Mouse (Mus musculus) liver, postnatal 0 days (tissue): ENCODE data around the gene Ubald1. TPM values are rescaled to one million over a fixed set of nuclear protein-coding genes. Genes with fewer than 3 reads are reported as not detected.
A peak's percentile ranks its signal among the peaks of the same experiment; 100 is the strongest.

ENCODE experiments used
- ATAC-seq: fragments of 200-750 bp; cut with Nextera tagmentation; 2 replicates; pipeline ENCODE4 v1.8.0; 2017; ENCODE audit warnings: mild to moderate bottlenecking, moderate library complexity
- DNase-seq: peaks from one replicate; pipeline ENCODE4 v3.0.0-alpha.2; 2016
- H3K27ac ChIP-seq: fragments of 300-500 bp; sonication (generic); 2 replicates; pipeline ENCODE4 v1.5.1; 2014; ENCODE audit warnings: antibody characterized with exemption, moderate library complexity, mild to moderate bottlenecking, low read depth
- H3K27me3 ChIP-seq: fragments of 300-500 bp; sonication (generic); 2 replicates; pipeline ENCODE4 v1.6.1; 2014; ENCODE audit warnings: low read length, control low read depth, mixed read lengths; ENCODE audit not compliant: insufficient read depth
- H3K36me3 ChIP-seq: fragments of 300-500 bp; sonication (generic); replicated peaks from 2 replicates; pipeline ENCODE4 v1.6.1; 2014; ENCODE audit warnings: mild to moderate bottlenecking, control low read depth, low read length, moderate library complexity, mixed read lengths; ENCODE audit not compliant: insufficient read depth
- H3K4me1 ChIP-seq: fragments of 300-500 bp; sonication (generic); 2 replicates; pipeline ENCODE4 v1.6.1; 2014; ENCODE audit warnings: antibody characterized with exemption, mild to moderate bottlenecking, control low read depth; ENCODE audit not compliant: insufficient read depth
- H3K4me2 ChIP-seq: fragments of 300-500 bp; sonication (generic); 2 replicates; pipeline ENCODE4 v1.6.1; 2014; ENCODE audit warnings: low read depth, mild to moderate bottlenecking, low read length, moderate library complexity, mixed read lengths
- H3K4me3 ChIP-seq: fragments of 300-500 bp; sonication (generic); 2 replicates; pipeline ENCODE4 v1.5.1; 2014; ENCODE audit warnings: low read depth, low read length
- H3K9ac ChIP-seq: fragments of 300-500 bp; sonication (generic); replicated peaks from 2 replicates; pipeline ENCODE4 v1.6.1; 2014; ENCODE audit warnings: mild to moderate bottlenecking, moderate library complexity
- H3K9me3 ChIP-seq: fragments of 300-500 bp; sonication (generic); 2 replicates; pipeline ENCODE4 v1.6.1; 2016; ENCODE audit warnings: mild to moderate bottlenecking, control low read depth, low read length, mixed read lengths
- CTCF ChIP-seq: sonication (generic); IDR thresholded peaks from 2 replicates; pipeline ENCODE4 v1.5.1; 2016; ENCODE audit warnings: antibody characterized with exemption, low read depth
- EP300 ChIP-seq: IDR thresholded peaks from 2 replicates; pipeline ENCODE4 v1.6.1; 2016; ENCODE audit warnings: antibody characterized with exemption, low read depth, mild to moderate bottlenecking
- WGBS: fragments of 180-500 bp; shearing (Covaris S2); extraction: QIAGEN DNeasy Blood & Tissue Kit; methylation state at CpG from one replicate; pipeline ENCODE4 v1.1.7; 2014; ENCODE audit not compliant: insufficient replicate concordance; 5-methylcytosine and 5-hydroxymethylcytosine counted together
- polyA plus RNA-seq: library from polyadenylated mRNA; unstranded; fragments of >200 nt; fragmentation: Nextera tagmentation; extraction: Ambion mirVana; gene quantifications from 2 replicates; pipeline ENCODE4 v1.2.1, GENCODE M21; 2015

The Ubald1 gene
- polyA plus RNA-seq, 1 experiment from 2014 or later = 16.7 TPM

DNA sequence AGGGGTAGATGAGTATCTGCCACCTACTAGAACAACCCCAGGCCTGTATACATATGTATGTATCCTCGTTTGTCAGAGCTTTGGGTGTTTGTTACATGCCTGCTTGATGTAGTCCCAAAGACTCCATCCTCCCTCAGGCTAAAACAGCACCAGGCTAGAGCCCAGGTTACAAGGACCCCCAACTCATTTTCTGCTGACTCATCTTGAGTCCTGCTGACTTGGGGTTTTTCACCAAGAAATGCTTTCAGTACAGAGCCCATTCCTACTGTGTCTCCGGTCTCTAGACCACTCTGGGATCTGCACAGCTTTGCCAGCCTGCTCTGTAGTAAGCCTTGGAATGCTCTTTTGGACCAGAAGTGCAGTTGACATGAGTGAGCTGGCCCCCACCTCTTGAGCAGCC is 36.5 kb upstream of the Ubald1 start:
- no peaks in the 10 kb centered on the region for H3K9me3 ChIP-seq
- H3K27me3 ChIP-seq = no peaks in the 10 kb centered on the region
- H3K27ac ChIP-seq = no peak overlapping the region
- ATAC-seq = no peak
- DNase-seq = no peak
- no peak overlapping the region for H3K4me2 ChIP-seq
- H3K36me3 ChIP-seq = peaks cover 35% of the 10 kb centered on the region
- H3K4me1 ChIP-seq = peaks cover 15% of the 10 kb centered on the region
- TF ChIP-seq EP300 (no peak), CTCF (no peak)
- no peak overlapping the region for H3K9ac ChIP-seq
- WGBS = 77% methylated on average over 2 of the region's 2 CpGs
- H3K4me3 ChIP-seq = no peak overlapping the region

DNA sequence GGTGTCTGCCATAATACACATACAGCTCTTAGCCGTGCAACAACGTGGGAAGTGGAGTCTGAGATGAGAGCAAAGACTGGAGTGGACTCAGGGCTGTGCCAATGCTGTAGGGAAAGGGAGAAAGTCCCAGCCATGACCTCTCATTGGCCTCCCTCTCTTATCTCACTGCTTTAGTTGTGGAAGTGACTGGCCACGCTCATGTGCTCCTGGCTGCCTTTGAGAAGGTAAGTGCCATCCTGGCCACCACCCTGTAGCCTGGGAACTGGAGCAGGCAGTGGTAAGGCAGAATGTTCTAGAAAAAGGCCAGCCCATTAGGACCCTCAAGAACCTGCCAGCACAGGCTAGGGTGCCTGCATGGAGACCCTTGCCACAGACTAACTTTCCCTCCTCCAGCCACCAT is 35.8 kb upstream of the Ubald1 start:
- Histone ChIP-seq H3K4me3 (no peak overlapping the region), H3K9me3 (no peaks in the 10 kb centered on the region), H3K36me3 (peaks cover 42% of the 10 kb centered on the region), H3K27ac (no peak overlapping the region), H3K9ac (no peak overlapping the region), H3K4me1 (peaks cover 15% of the 10 kb centered on the region), H3K27me3 (no peaks in the 10 kb centered on the region), H3K4me2 (no peak overlapping the region)
- TF ChIP-seq CTCF (no peak), EP300 (no peak)
- ATAC-seq (no peak), DNase-seq (no peak)
- 69% methylated on average over 3 of the region's 3 CpGs for WGBS

DNA sequence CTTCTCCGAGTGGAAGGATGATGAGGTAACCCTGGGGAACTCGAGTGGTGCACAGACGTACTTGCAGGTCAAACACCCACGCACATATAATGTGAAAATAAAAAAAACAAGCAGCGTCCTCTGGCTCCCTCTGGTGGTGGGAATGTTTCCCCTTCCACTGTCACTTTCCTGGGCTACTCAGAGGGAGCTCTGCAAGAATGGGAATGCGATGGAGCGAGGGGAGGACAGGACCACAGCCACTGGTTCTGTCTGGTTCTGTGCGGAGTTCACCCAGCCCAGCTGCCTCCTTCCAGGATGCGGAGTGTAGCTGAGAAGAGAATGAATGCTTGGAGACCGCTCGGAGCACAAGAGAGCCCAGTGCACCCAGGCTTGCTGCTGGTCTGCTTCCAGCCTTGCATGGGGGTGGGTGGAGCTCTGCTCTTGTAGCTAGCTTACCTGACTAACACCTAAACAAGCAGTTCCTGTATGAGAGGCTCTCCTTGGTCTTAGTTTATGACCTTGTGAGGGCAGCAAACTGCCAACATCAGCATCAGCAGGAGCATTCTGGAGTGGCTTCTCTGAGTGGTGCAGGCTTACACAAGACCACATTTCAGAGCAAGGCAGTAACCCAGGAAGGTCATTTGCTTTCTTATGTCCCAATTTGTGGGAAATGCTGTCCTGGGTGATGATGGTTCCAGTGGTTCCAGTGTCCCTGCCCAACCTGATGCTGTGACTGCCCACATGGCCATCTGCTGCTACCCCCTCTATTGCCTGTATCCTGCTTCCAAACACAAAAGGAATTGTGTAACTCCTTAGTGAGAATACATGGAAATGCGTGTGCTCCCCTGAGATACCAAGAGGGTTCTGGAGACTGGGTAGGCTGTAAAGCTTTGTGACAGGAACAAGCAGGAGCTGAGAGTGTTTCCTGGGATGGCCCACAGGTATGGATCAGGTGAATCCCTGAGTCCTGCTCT is 33.9 kb upstream of the Ubald1 start:
- ATAC-seq (peak; percentile 60), DNase-seq (peak; percentile 84)
- Histone ChIP-seq H3K9ac (peak overlapping the region; percentile 5; the same call in 1 of the 2 replicates), H3K36me3 (peaks cover 53% of the 10 kb centered on the region), H3K27ac (peak overlapping the region; percentile 83), H3K4me3 (no peak overlapping the region), H3K9me3 (no peaks in the 10 kb centered on the region), H3K4me2 (peak overlapping the region; percentile 29; the same call in 1 of the 2 replicates), H3K4me1 (peaks cover 16% of the 10 kb centered on the region), H3K27me3 (no peaks in the 10 kb centered on the region)
- TF ChIP-seq EP300 (no peak), CTCF (peak; percentile 97)
- 31% methylated on average over 12 of the region's 12 CpGs for WGBS

DNA sequence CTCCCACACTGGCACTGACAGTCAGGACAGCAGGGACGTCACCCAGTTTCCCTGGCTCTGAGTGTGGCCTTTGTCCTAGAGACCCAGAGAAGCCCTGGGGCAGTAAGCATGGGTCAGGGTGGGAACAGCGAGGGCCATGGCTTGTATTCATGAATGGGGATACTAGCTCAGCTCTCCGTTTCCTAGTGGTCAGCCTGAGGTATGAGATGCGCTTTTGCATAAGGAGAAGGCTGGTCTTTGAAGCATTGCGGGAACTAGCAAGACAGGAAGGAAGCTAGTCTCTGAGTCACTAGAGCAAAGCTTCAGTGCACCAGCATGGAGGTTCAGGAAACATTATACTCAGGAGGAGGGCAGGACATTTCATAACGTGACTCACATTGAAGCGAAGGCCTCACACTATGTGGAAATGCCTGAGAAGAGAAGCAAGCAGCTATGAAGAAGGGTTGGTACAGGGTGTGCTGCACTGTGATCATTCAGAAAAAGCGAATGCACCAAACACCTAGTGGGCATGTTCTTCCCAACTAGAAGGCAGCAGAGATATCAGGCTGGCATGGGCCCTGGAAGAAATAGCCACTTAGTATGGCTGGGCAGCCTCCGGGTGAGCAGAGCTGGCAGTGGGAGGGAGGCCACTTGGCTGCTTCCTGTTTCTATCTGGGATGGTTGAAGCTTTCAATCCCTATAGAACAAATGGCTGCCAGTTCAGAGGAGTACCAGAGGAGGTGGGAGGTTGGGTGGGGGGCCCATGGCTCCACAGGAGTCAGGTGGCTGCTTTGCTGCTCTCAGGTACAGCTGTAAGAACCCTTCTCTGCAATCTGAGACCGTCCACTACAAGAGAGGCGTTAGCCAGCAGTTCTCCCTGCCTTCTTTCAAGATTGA is 33.0 kb upstream of the Ubald1 start:
- TF ChIP-seq EP300 = no peak
- TF ChIP-seq CTCF = peak; percentile 38; the same call in 1 of the 2 replicates
- 46% methylated on average over 11 of the region's 11 CpGs for WGBS
- H3K9ac ChIP-seq = peak overlapping the region; percentile 5; the same call in 1 of the 2 replicates
- peak; percentile 66 for ATAC-seq
- H3K36me3 ChIP-seq = peaks cover 50% of the 10 kb centered on the region
- H3K9me3 ChIP-seq = no peaks in the 10 kb centered on the region
- peak; percentile 36 for DNase-seq
- H3K4me3 ChIP-seq = no peak overlapping the region
- H3K27ac ChIP-seq = peak overlapping the region; percentile 83
- H3K27me3 ChIP-seq = no peaks in the 10 kb centered on the region
- peaks cover 25% of the 10 kb centered on the region for H3K4me1 ChIP-seq
- peak overlapping the region; percentile 29; the same call in 1 of the 2 replicates for H3K4me2 ChIP-seq

DNA sequence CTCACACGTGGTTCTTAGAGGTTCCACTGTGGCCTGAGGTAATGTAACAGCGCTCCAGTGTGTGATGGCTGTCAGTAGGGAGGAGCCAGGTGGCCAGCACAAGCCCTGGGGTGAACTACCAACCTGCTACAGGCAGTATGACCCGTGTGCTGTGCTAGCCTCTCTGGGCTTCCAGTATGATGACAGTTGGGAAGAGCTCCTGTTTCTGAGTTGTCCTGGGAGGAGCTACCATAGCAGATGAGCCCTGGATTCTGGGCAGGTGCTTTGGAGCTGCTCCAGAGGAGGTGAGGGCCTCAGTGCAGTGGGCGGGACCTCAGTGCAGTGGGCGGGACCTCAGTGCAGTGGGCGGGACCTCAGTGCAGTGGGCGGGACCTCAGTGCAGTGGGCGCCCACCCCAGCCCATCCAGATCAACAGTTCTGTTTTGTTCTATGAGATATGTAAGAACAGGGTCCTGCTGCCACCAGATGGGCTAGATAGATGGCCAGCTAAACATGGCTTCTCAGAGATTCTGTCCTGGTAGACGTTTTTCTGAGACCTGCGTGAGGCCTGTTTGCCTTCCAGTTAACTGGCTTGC is 32.0 kb upstream of the Ubald1 start:
- Histone ChIP-seq H3K9ac (no peak overlapping the region), H3K4me2 (no peak overlapping the region), H3K4me1 (peaks cover 31% of the 10 kb centered on the region), H3K4me3 (no peak overlapping the region), H3K36me3 (peaks cover 49% of the 10 kb centered on the region), H3K27ac (peak overlapping the region; percentile 83), H3K9me3 (no peaks in the 10 kb centered on the region), H3K27me3 (no peaks in the 10 kb centered on the region)
- ATAC-seq (no peak), DNase-seq (no peak)
- 65% methylated on average over 10 of the region's 10 CpGs for WGBS
- TF ChIP-seq CTCF (no peak), EP300 (no peak)

DNA sequence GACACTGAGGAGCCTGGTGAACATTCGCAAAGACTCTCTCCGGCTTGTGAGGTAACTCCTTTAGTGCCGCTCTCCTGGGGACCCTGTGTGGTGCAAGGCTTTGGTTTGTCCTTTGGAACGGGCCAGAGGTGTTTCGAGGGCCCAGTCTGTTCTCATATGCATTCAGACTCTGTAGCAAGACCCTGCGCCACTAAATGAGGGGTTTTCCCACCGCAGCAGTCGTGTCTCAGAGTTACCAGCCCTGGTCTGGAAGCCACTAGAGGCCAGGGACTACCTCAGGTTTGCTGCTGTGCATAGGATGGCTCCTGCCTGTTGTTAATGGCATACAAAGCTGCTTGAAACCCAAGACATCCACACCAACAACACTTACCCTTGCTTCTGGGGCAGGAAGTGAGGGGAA is 30.6 kb upstream of the Ubald1 start:
- H3K27me3 ChIP-seq = no peaks in the 10 kb centered on the region
- no peak for ATAC-seq
- H3K4me1 ChIP-seq = peaks cover 31% of the 10 kb centered on the region
- DNase-seq = no peak
- no peak overlapping the region for H3K4me3 ChIP-seq
- no peak overlapping the region for H3K9ac ChIP-seq
- no peak for TF ChIP-seq CTCF
- TF ChIP-seq EP300 = no peak
- peaks cover 35% of the 10 kb centered on the region for H3K36me3 ChIP-seq
- WGBS = 82% methylated on average over 8 of the region's 8 CpGs
- H3K4me2 ChIP-seq = no peak overlapping the region
- H3K9me3 ChIP-seq = no peaks in the 10 kb centered on the region
- no peak overlapping the region for H3K27ac ChIP-seq
